Mouse (Mus musculus): ENCODE data around the gene Rsph6a. TPM values are rescaled to one million over a fixed set of nuclear protein-coding genes. Genes with fewer than 3 reads are reported as not detected.

Rsph6a gene
- polyA plus RNA-seq, 1 experiment from 2014 or later: not detected

DNA sequence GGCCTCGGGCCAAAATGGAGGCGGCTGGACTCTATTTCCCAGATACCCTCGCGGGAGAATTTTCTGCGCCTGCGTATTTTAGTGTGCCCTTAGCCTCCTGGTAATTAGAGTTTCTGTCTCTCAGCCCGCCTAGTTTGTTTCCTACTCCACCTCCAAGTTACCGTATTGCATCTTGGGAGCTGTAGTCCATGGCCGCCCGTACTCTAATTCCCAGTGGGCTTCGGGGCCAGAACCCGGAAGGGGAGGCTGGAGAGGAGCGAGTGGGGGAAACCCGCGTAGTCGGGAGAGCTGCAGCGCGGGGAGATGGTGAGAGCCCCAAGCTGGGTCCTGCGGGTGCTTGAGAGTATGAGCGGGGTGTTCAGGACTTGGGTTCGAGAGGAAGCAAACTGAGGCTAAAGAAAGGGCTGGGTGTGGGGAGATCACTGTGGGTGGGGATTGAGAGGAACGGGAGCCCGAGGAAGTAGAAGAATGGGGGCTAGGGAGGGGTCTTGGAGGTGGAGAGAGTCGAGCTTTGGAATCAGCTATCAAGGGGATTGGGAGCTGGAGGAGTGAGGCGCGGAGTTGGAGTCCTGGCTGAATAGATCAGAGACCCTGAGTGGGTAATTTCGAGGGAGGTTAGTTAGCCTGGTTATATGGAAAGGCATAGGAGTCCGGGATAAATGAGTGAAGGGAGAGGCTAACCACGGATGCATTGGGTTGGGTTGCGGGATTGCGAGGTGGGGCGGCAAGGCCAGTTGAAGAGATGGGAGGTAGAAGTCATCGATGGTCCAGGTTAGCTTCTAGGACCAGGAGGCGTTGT is 65.3 kb downstream of the Rsph6a start, which contains the start of gene Fbxo46:
Gene Fbxo46 (plus strand): TSS at position 229 of the 799 bp plus-strand sequence.
- Histone ChIP-seq H3K4me1 (peaks cover 26% of the 10 kb centered on the region), H3K36me3 (no peaks in the 10 kb centered on the region), H3K27me3 (no peaks in the 10 kb centered on the region), H3K9me3 (no peaks in the 10 kb centered on the region), H3K4me3 (peak within 1 kb of the TSS; percentile 87), H3K4me2 (replicated peaks) (peak within 1 kb of the TSS; percentile 74), H3K27ac (replicated peaks) (peak within 1 kb of the TSS; percentile 80), H3K9ac (replicated peaks) (peak within 1 kb of the TSS; percentile 84)
- peak; percentile 97 for ATAC-seq (replicated peaks)
- WGBS: 3% methylated on average over 34 of the region's 34 CpGs

DNA sequence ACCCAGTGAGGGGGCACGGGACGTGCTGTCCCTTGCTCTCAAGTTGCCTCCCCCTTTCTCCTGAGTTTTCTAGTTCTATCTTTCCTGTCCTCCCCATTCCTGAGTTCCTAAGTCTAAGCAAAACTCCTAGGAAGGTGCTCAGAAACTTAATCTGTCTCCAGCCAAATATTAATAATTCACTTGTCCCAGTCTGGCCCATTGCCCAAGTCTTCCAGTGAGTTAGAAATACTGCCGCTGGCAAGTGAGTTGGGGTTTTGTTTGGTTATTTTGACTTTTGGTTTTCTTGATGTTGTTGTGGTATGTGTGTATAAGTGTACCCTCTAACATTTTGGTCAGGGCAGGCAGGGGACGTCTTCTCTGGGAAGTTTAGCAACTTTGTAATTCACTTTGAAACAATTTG is 67.2 kb downstream of the Rsph6a start:
- WGBS: 88% methylated on average over 4 of the region's 4 CpGs
- H3K36me3 ChIP-seq: no peaks in the 10 kb centered on the region
- H3K9ac ChIP-seq (replicated peaks): no peak overlapping the region
- H3K4me1 ChIP-seq: peaks cover 26% of the 10 kb centered on the region
- no peaks in the 10 kb centered on the region for H3K27me3 ChIP-seq
- no peak overlapping the region for H3K4me3 ChIP-seq
- no peak overlapping the region for H3K4me2 ChIP-seq (replicated peaks)
- ATAC-seq (replicated peaks): no peak
- no peak overlapping the region for H3K27ac ChIP-seq (replicated peaks)
- no peaks in the 10 kb centered on the region for H3K9me3 ChIP-seq

Small RNA genes within 50 kb of the gene (microRNA-seq; reads per million reads assigned to microRNA genes)
- gene Mir3100: not detected

Other genes starting within 250 kb of the Rsph6a start
- gene Psg17, start 233.1 kb upstream of the Rsph6a start, polyA plus RNA-seq (2015; fragmentation: Nextera tagmentation; extraction: Ambion mirVana): not detected in 2 replicates
- 0.13 and 0.29 TPM in 2 replicates for gene Mill2, start 214.7 kb upstream of the Rsph6a start, polyA plus RNA-seq (2015; fragmentation: Nextera tagmentation; extraction: Ambion mirVana)
- gene Pglyrp1, start 183.4 kb upstream of the Rsph6a start, polyA plus RNA-seq (2015; fragmentation: Nextera tagmentation; extraction: Ambion mirVana): 18.2 and 19.2 TPM in 2 replicates
- 26.5 and 27.9 TPM in 2 replicates for gene Ccdc61, start 144.3 kb upstream of the Rsph6a start, polyA plus RNA-seq (2015; fragmentation: Nextera tagmentation; extraction: Ambion mirVana)
- 17.6 and 18.0 TPM in 2 replicates for gene Nova2, start 128.8 kb upstream of the Rsph6a start, polyA plus RNA-seq (2015; fragmentation: Nextera tagmentation; extraction: Ambion mirVana)
- gene Nanos2, start 67.3 kb upstream of the Rsph6a start, polyA plus RNA-seq (2015; fragmentation: Nextera tagmentation; extraction: Ambion mirVana): 0.60 and 1.2 TPM in 2 replicates
- gene Mypop, start 63.4 kb upstream of the Rsph6a start, polyA plus RNA-seq (2015; fragmentation: Nextera tagmentation; extraction: Ambion mirVana): 4.4 and 5.5 TPM in 2 replicates
- 35.4 and 36.7 TPM in 2 replicates for gene Irf2bp1, start 50.6 kb upstream of the Rsph6a start, polyA plus RNA-seq (2015; fragmentation: Nextera tagmentation; extraction: Ambion mirVana)
- gene Foxa3, start 31.2 kb upstream of the Rsph6a start, polyA plus RNA-seq (2015; fragmentation: Nextera tagmentation; extraction: Ambion mirVana): 0.18 TPM in 1 of 2 replicates, not detected in the other
- gene Sympk, start 30.3 kb upstream of the Rsph6a start, polyA plus RNA-seq (2015; fragmentation: Nextera tagmentation; extraction: Ambion mirVana): 34.8 and 35.4 TPM in 2 replicates
- 32.0 and 35.1 TPM in 2 replicates for gene Dmwd, start 21.5 kb downstream of the Rsph6a start, polyA plus RNA-seq (2015; fragmentation: Nextera tagmentation; extraction: Ambion mirVana)
- 8.8 and 11.2 TPM in 2 replicates for gene Dmpk, start 29.2 kb downstream of the Rsph6a start, polyA plus RNA-seq (2015; fragmentation: Nextera tagmentation; extraction: Ambion mirVana)
- gene Six5, start 39.9 kb downstream of the Rsph6a start, polyA plus RNA-seq (2015; fragmentation: Nextera tagmentation; extraction: Ambion mirVana): 2.3 and 2.4 TPM in 2 replicates
- gene Gm4969, start 63.7 kb downstream of the Rsph6a start, polyA plus RNA-seq (2015; fragmentation: Nextera tagmentation; extraction: Ambion mirVana): 3.6 and 3.8 TPM in 2 replicates
- 23.4 and 25.4 TPM in 2 replicates for gene Fbxo46, start 65.2 kb downstream of the Rsph6a start, polyA plus RNA-seq (2015; fragmentation: Nextera tagmentation; extraction: Ambion mirVana)
- 18.7 and 19.4 TPM in 2 replicates for gene Qpctl, start 94.6 kb downstream of the Rsph6a start, polyA plus RNA-seq (2015; fragmentation: Nextera tagmentation; extraction: Ambion mirVana)
- gene Snrpd2, start 95.0 kb downstream of the Rsph6a start, polyA plus RNA-seq (2015; fragmentation: Nextera tagmentation; extraction: Ambion mirVana): 135 and 143 TPM in 2 replicates
- 18.1 and 20.0 TPM in 2 replicates for gene Gipr, start 111.4 kb downstream of the Rsph6a start, polyA plus RNA-seq (2015; fragmentation: Nextera tagmentation; extraction: Ambion mirVana)
- gene Eml2, start 121.7 kb downstream of the Rsph6a start, polyA plus RNA-seq (2015; fragmentation: Nextera tagmentation; extraction: Ambion mirVana): 8.2 and 12.5 TPM in 2 replicates
- 2.2 and 2.4 TPM in 2 replicates for gene Gpr4, start 157.8 kb downstream of the Rsph6a start, polyA plus RNA-seq (2015; fragmentation: Nextera tagmentation; extraction: Ambion mirVana)
- 40.6 and 44.5 TPM in 2 replicates for gene Opa3, start 173.6 kb downstream of the Rsph6a start, polyA plus RNA-seq (2015; fragmentation: Nextera tagmentation; extraction: Ambion mirVana)
- gene Vasp, start 217.1 kb downstream of the Rsph6a start, polyA plus RNA-seq (2015; fragmentation: Nextera tagmentation; extraction: Ambion mirVana): 37.6 and 39.5 TPM in 2 replicates
- gene Ppm1n, start 225.4 kb downstream of the Rsph6a start, polyA plus RNA-seq (2015; fragmentation: Nextera tagmentation; extraction: Ambion mirVana): 0.19 and 0.31 TPM in 2 replicates
- gene Rtn2, start 227.9 kb downstream of the Rsph6a start, polyA plus RNA-seq (2015; fragmentation: Nextera tagmentation; extraction: Ambion mirVana): 123 and 127 TPM in 2 replicates